Mouse (Mus musculus): ENCODE data around the gene Gan. TPM values are rescaled to one million over a fixed set of nuclear protein-coding genes. Genes with fewer than 3 reads are reported as not detected.

The Gan gene
- total and polyA plus RNA-seq, 3 experiments, result 5.6 to 8.7 TPM; not detected in 1

DNA sequence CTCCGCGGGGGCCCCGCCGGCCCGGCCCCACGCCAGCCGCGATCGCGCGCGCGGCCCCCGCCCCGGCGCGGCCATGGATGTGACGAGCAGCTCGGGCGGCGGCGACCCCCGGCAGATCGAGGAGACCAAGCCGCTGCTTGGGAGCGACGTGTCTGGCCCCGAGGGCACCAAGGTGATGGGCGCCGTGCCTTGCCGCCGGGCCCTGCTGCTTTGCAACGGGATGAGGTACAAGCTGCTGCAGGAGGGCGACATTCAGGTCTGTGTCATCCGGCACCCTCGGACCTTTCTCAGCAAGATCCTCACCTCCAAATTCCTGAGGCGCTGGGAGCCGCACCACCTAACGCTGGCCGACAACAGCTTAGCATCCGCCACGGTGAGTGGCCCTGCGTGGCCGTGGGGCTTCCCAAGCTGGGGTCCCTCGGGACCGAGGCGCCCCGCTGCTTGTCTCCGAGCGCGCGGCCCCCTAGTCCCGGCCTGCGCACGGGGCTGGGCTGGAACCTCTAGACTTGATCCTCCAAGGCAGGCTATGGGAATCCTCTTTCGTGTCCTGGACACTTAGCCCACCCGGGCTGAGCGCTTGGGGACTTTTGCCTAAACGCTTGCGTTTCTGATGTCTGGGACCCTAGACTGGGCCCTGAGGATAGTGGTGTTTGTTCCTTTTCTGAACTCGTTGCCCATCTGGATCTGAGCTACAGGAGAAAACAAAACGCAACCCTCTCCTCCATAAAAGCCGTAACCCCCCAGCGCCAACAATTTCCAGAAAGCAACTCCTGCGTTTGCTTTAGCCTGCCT is 99.3 kb downstream of the Gan start, which contains the start of gene Cmip:
TSS of gene Cmip (plus strand) at position 36 of the 792 bp plus-strand sequence.
- H3K4me1 ChIP-seq (ENCODE audit: control insufficient read depth in 1 of 2, insufficient read depth in 2 of 2, low read length in 2 of 2), result peaks cover 14 to 52% of the 10 kb centered on the region in 2 experiments
- H3K4me3 ChIP-seq (ENCODE audit: control insufficient read depth in 1 of 2, insufficient read depth in 1 of 2, low read depth in 2 of 2, low read length in 2 of 2), result peak within 1 kb of the TSS; percentile 95 to 97
- TF ChIP-seq MXI1 (IDR thresholded peaks at IDR 0.05; ENCODE audit: low read depth, low read length) (no peak; the same call in 1 of the 2 replicates), EP300 (IDR thresholded peaks at IDR 0.05; ENCODE audit: low read depth in 1 of 2, low read length in 2 of 2) (no peak), TBP (IDR thresholded peaks at IDR 0.05; ENCODE audit: low read depth, low read length) (0 out of 2 replicates have a peak, but pooled peaks have one; percentile 19), MAZ (IDR thresholded peaks at IDR 0.05; ENCODE audit: low read depth, low read length) (0 out of 2 replicates have a peak, but pooled peaks have one; percentile 19), CHD1 (IDR thresholded peaks at IDR 0.05; ENCODE audit: low read depth, low read length) (0 out of 2 replicates have a peak, but pooled peaks have one; percentile 43), RCOR1 (IDR thresholded peaks at IDR 0.05; ENCODE audit: low read depth, low read length) (no peak), E2F4 (IDR thresholded peaks at IDR 0.05; ENCODE audit: borderline replicate concordance, low read depth, low read length) (no peak)
- H3K36me3 ChIP-seq (ENCODE audit: control insufficient read depth in 1 of 2, insufficient read depth in 2 of 2, low read length in 2 of 2), result peaks cover 0 to 38% of the 10 kb centered on the region in 2 experiments; a peak in 2 of 4 replicates
- peak; percentile 63 for DNase-seq (ENCODE audit: low read depth, low spot score)
- no peaks in the 10 kb centered on the region for H3K27me3 ChIP-seq (ENCODE audit: control insufficient read depth in 1 of 2, insufficient read depth in 2 of 2, low read length in 2 of 2)
- no peaks in the 10 kb centered on the region for H3K9me3 ChIP-seq (replicated peaks; ENCODE audit: insufficient read depth, low read length)
- H3K9ac ChIP-seq (ENCODE audit: control insufficient read depth, low read depth, low read length, poor library complexity, severe bottlenecking), result peak within 1 kb of the TSS; percentile 97
- peaks cover 56% of the 10 kb centered on the region for H3K79me2 ChIP-seq (ENCODE audit: control insufficient read depth, insufficient read depth, low read length, poor library complexity)
- peak within 1 kb of the TSS; percentile 69 for H3K27ac ChIP-seq (ENCODE audit: control insufficient read depth, low read depth, low read length)

GRCm38 (mm10) chr8:117257821-117258575 is 100.1 kb downstream of the Gan start:
- peak overlapping the region; percentile 69 for H3K27ac ChIP-seq (ENCODE audit: control insufficient read depth, low read depth, low read length)
- H3K79me2 ChIP-seq (ENCODE audit: control insufficient read depth, insufficient read depth, low read length, poor library complexity), result peaks cover 60% of the 10 kb centered on the region
- H3K4me1 ChIP-seq (ENCODE audit: control insufficient read depth in 1 of 2, insufficient read depth in 2 of 2, low read length in 2 of 2), result peaks cover 14 to 52% of the 10 kb centered on the region in 2 experiments
- H3K4me3 ChIP-seq (ENCODE audit: control insufficient read depth in 1 of 2, insufficient read depth in 1 of 2, low read depth in 2 of 2, low read length in 2 of 2), result peak overlapping the region; percentile 95 to 97
- H3K36me3 ChIP-seq (ENCODE audit: control insufficient read depth in 1 of 2, insufficient read depth in 2 of 2, low read length in 2 of 2), result peaks cover 0 to 38% of the 10 kb centered on the region in 2 experiments; a peak in 2 of 4 replicates
- H3K9ac ChIP-seq (ENCODE audit: control insufficient read depth, low read depth, low read length, poor library complexity, severe bottlenecking), result peak overlapping the region; percentile 97
- peak; percentile 65 for DNase-seq (ENCODE audit: low read depth, low spot score)
- H3K9me3 ChIP-seq (replicated peaks; ENCODE audit: insufficient read depth, low read length), result no peaks in the 10 kb centered on the region
- no peaks in the 10 kb centered on the region for H3K27me3 ChIP-seq (ENCODE audit: control insufficient read depth in 1 of 2, insufficient read depth in 2 of 2, low read length in 2 of 2)
- TF ChIP-seq EP300 (IDR thresholded peaks at IDR 0.05; ENCODE audit: low read depth in 1 of 2, low read length in 2 of 2) (no peak), MAZ (IDR thresholded peaks at IDR 0.05; ENCODE audit: low read depth, low read length) (no peak; the same call in none of the 2 replicates), NELFE (IDR thresholded peaks at IDR 0.05; ENCODE audit: low read depth, low read length) (no peak), ZKSCAN1 (IDR thresholded peaks at IDR 0.05; ENCODE audit: low read depth, low read length) (0 out of 2 replicates have a peak, but pooled peaks have one; percentile 34), NRF1 (IDR thresholded peaks at IDR 0.05; ENCODE audit: insufficient read depth, low read depth, low read length, poor library complexity, severe bottlenecking) (no peak), MAX (IDR thresholded peaks at IDR 0.05; ENCODE audit: low read length) (0 out of 2 replicates have a peak, but pooled peaks have one; percentile 21), UBTF (IDR thresholded peaks at IDR 0.05; ENCODE audit: borderline replicate concordance, insufficient read depth, low read depth, low read length) (no peak), GABPA (IDR thresholded peaks at IDR 0.05; ENCODE audit: low read depth, low read length) (no peak), CTCF (IDR thresholded peaks at IDR 0.05 in 2 of 3, conservative IDR thresholded peaks at IDR 0.05 in 1 of 3; ENCODE audit: control insufficient read depth in 1 of 3, insufficient read depth in 1 of 3, low read depth in 2 of 3, low read length in 3 of 3, poor library complexity in 1 of 3, severe bottlenecking in 1 of 3) (no peak), CHD2 (IDR thresholded peaks at IDR 0.05; ENCODE audit: low read length) (no peak), ETS1 (IDR thresholded peaks at IDR 0.05; ENCODE audit: low read depth, low read length) (peak; percentile 58), CHD1 (IDR thresholded peaks at IDR 0.05; ENCODE audit: low read depth, low read length) (peak; percentile 84), ZNF384 (IDR thresholded peaks at IDR 0.05; ENCODE audit: low read depth, low read length) (peak; percentile 95), SMC3 (IDR thresholded peaks at IDR 0.05; ENCODE audit: low read depth, low read length) (no peak), HCFC1 (IDR thresholded peaks at IDR 0.05; ENCODE audit: low read depth, low read length) (0 out of 2 replicates have a peak, but pooled peaks have one; percentile 42), MYC (IDR thresholded peaks at IDR 0.05; ENCODE audit: low read depth, low read length) (no peak), MYB (IDR thresholded peaks at IDR 0.05; ENCODE audit: low read depth, low read length) (no peak), USF2 (IDR thresholded peaks at IDR 0.05; ENCODE audit: borderline replicate concordance in 1 of 2, insufficient read depth in 1 of 2, low read depth in 1 of 2, low read length in 2 of 2) (no peak), TCF12 (IDR thresholded peaks at IDR 0.05; ENCODE audit: low read depth, low read length) (no peak), MEF2A (IDR thresholded peaks at IDR 0.05; ENCODE audit: extremely low read depth, insufficient replicate concordance, low read depth, low read length, poor library complexity, severe bottlenecking) (no peak), ELF1 (IDR thresholded peaks at IDR 0.05; ENCODE audit: low read depth, low read length) (no peak), POLR2AphosphoS5 (IDR thresholded peaks at IDR 0.05; ENCODE audit: borderline replicate concordance, low read depth, low read length) (no peak)

Measured in MEL (cell line).